Mouse (Mus musculus) heart, adult 18-20 months (tissue): Measurements from ENCODE around the gene Ifitm2. TPM values are rescaled to one million over a fixed set of nuclear protein-coding genes. Genes with fewer than 3 reads are reported as not detected.
A peak's percentile ranks its signal among the peaks of the same experiment; 100 is the strongest.

Experiments
- DNase-seq, 2 experiments: peaks; one replicate each; pipeline ENCODE4 v3.0.0; 2021 to 2022; ENCODE audit warnings: mixed read lengths in 1 of 2
- total RNA-seq, 2 experiments: library from RNA; stranded (reverse); gene quantifications; 2 replicates each; pipeline ENCODE4 v1.2.3; 2021

The Ifitm2 gene
- total RNA-seq, 2 experiments from 2014 or later: 98.8 to 99.4 TPM

- DNase-seq: peak in 1 of 2 experiments; percentile 13
Observed at GRCm38 (mm10) chr7:140943356-140943755, 12.4 kb downstream of the Ifitm2 start.

DNA sequence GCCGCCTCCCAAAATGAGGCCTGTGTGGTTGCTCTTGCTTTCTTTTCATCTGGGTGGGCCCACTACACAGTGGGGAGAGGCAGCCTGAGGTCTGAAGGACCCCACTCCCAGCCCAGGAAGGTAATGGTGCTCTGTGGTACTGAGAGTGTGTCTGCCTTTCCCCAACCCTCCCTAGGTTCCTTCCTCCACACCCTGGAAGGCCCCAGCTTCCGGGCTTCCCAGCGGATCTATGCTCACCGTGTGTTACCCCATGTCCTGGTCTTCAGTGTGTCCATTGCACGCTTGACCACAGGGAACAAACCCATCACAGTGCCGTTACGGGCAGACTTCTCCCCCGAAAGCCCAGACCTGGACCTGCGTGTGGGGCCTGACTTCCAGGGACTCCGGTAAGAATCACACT lies 13.0 kb downstream of the Ifitm2 start:
- peak in 1 of 2 experiments; percentile 25 for DNase-seq

DNA sequence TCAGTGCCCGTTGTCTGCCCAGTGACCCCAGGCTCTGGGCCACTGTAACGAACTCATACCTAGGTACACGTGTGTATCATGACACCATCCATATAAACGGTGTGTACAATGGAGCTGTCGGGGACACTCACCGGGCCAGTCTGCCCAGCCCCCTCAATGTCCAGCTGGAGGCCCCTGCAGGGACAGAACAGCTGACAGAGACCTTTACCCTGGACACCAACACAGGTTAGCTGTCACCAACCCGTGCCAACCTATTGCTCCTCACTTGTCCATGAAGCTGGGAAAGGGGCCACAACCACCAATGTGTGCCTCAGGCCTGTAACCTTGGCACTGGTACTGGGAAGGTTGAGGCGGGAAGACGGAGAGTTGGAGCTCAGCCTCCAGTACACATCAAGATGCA lies 13.4 kb downstream of the Ifitm2 start:
- no peak for DNase-seq

GRCm38 (mm10) chr7:140941222-140942051 lies 14.3 kb downstream of the Ifitm2 start, which contains the start of gene Pgghg:
Pgghg (plus strand) TSS chr7:140941391.
- peak; percentile 92 to 96 for DNase-seq

DNA sequence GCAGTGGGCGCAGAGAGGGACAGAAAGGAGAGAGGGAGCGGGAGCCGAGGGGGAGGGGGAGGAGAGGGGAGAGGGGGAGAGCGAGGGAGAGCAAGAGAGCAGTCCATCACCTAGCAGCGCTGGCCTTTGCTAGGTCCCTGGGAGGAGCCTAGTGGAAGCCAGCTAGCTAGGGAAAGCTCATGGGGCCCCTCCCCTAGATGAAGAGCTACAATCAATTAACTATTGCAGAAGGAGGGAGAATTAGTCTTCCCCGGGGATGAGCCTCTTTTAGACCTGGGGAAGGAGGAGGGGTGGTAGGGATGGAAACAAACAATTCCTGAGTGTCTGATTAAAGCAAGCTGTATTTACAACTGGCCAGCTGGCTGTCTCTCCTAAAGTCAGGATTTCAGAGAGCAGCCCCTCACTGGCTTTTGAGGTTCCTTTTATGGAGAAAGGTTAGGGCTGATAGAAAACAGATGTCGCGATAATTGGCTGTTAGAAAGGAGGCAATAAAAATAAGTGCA lies 16.1 kb downstream of the Ifitm2 start:
- peak; percentile 35 to 45 for DNase-seq

DNA sequence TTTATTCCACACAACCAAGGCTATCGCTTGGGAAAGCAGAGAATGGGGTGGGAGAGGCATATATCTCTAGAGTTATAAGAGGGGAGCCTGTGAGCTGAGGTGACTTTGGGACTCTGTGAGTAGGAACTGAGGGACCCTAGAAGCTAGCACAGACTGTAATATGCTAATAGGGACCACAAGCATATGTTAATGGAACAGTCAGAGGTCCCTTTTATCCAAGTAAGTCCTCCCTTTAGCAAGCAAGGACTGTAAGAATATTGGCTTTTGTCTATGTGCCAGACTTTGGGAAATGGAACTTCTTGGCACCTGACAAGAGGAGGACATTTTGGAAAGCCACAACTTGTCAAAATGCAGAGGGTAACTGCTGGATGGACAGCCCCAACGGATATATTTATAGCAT lies 16.9 kb downstream of the Ifitm2 start:
- no peak for DNase-seq

DNA sequence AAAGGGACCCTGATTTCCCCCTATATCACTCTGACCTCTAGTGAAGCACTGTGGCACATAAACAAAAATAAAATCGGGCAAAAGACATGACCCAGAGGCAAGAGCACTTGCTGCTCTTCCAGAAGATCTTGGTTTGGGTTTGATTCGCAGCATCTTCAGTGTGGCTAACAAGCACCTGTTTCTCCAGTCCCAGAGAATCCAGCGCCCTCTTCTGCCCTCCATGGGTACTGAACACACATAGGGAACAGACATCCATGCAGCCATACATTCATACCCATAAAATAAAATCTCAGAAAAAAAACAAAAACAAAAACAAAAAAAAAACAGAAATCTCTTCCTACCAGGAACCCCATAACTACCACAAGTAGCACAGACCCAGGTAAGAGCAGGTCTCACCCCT lies 17.4 kb downstream of the Ifitm2 start:
- no peak for DNase-seq

- DNase-seq: no peak
Observed at GRCm38 (mm10) chr7:140927181-140927580, 28.6 kb downstream of the Ifitm2 start.

DNA sequence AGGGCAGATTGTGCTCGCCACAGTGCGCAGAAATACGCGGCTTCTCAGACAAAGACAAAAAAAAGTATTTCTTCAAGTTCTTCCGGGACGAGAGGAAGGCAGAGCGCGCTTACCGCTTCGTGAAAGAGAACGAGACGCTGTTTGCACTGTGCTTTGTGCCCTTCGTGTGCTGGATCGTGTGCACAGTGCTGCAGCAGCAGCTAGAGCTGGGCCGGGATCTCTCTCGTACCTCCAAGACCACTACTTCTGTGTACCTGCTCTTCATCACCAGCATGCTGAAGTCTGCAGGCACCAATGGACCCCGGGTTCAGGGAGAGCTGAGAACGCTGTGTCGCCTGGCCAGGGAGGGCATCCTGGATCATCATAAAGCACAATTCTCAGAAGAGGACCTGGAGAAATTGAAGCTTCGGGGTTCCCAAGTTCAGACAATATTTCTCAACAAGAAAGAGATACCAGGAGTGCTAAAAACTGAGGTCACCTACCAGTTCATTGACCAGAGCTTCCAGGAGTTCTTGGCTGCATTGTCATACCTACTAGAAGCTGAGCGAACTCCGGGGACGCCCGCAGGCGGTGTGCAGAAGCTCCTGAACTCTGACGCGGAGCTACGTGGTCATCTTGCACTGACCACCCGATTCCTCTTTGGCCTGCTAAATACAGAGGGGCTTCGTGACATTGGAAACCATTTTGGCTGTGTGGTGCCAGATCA lies 32.6 kb downstream of the Ifitm2 start:
- no peak for DNase-seq

DNA sequence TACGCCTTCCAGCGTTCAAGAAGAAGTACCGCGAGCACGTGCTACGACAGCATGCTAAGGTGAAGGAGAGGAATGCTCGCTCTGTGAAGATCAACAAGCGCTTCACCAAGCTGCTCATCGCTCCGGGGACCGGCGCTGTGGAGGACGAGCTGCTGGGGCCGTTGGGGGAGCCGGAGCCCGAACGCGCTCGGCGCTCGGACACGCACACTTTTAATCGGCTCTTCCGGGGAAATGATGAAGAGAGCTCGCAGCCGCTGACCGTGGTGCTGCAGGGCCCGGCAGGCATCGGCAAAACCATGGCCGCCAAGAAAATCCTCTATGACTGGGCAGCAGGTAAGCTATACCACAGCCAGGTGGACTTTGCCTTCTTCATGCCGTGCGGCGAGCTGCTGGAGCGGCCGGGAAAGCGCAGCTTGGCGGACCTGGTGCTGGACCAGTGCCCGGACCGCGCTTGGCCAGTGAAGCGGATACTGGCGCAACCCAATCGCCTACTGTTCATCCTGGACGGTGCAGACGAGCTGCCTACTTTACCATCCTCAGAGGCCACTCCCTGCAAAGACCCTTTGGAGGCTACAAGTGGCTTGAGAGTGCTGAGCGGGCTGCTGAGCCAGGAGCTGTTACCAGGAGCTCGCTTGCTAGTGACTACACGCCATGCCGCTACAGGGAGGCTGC lies 33.3 kb downstream of the Ifitm2 start:
- peak in 1 of 2 experiments; percentile 68 for DNase-seq

GRCm38 (mm10) chr7:140921225-140921975 lies 34.4 kb downstream of the Ifitm2 start:
- no peak for DNase-seq

- DNase-seq: no peak
Observed at GRCm38 (mm10) chr7:140920418-140921029, 35.3 kb downstream of the Ifitm2 start, which contains the start of gene Nlrp6. Nlrp6 (plus strand) TSS chr7:140920902.

DNA sequence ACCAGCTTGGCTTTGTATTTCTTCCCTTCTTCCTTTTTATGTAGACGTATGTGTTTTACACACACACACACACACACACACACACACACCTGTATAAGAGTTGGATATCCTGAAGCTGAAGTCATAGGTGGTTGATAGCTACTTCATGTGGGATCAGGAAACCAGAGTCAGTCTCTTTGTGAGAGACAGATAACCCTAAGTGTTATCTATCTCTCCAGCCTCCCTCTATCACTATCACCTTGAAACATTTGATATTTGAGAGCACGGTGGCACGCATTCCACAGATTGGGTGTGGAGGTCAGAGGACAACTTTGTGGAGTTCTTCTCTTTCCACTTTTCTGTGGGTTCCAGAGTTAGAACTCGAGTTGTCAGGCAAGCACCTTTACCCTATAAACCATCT lies 35.9 kb downstream of the Ifitm2 start:
- DNase-seq: no peak

DNA sequence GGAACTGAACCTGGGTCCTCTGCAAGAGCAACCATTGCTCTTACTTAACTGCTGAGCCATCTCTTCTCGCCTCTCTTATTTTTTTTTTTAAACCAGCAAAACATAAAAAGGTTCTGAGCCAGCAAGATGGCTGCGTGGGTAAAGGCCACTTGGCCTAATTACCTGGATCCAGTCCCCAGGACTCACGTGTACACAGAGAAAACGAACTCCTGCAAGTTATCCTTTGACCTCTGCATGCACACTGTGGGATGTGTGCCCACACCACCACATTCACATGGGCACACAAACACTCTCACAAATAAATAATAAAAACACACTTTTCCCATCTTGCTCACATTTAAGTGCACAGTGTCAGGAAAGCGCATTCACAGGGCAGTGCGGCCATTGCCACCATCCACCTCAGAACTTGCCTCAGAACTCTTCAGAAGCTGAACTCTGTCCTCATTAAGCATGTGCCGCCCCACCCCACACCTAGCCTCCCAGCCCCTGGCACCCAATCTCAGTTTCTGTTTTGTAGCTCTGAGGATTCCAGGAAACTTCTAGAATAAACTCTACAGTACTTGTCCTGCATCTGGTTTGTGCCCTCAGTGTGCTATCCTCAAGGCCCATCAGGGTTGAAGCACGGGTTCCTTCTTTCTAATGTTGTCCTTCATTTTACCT lies 41.6 kb downstream of the Ifitm2 start:
- DNase-seq: no peak

DNA sequence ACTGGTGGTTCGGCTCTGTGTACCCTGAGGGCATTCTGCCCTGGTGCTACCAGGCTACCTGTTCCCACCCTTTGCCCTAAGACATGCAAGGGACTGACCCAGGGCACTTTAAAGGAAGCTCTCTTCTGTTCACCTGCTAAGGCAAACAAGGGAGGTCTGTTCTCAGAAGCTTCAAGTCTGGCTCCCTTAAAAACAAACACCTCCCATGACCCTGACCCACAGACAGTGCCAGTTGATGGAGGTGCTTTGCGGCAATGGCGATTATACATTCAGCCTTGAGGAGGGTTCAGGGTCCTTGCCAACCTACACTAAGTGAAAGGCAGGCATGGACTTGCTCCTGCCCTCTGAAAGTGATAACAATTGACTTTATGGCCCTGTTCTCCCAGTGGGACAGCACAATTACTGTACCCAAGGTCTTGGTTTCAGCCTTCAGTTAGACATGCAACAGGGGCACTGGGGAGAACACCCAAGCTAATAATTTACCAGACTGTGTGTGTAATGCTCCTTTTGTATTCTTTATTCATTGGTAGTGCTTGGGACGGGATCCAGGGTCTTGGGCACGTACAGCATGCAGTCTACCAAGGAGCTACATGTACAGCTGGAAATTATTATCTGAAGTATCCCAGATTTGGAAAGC lies 42.8 kb downstream of the Ifitm2 start:
- no peak for DNase-seq

DNA sequence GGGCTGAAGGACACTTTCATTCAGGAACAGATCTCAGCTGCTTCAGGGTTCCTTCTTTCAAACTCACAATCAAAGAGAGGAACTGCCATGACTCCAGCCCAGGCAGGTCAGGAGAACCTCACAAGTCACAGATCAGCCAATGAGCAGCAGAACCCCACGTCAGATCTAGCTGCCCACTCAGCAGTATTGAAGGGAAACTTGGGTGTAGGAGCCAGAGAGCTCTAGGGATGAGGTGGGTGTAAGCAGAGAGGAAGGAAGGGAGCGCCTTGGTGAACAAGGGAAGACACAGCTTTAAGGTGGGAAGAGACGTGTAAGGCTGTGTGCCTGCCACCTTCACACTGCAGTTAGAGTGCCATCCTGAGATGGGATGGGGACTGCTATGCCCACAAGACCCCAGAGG lies 43.5 kb downstream of the Ifitm2 start:
- DNase-seq: no peak

- peak; percentile 82 to 92 for DNase-seq
Observed at GRCm38 (mm10) chr7:140908634-140909107, 47.1 kb downstream of the Ifitm2 start.

DNA sequence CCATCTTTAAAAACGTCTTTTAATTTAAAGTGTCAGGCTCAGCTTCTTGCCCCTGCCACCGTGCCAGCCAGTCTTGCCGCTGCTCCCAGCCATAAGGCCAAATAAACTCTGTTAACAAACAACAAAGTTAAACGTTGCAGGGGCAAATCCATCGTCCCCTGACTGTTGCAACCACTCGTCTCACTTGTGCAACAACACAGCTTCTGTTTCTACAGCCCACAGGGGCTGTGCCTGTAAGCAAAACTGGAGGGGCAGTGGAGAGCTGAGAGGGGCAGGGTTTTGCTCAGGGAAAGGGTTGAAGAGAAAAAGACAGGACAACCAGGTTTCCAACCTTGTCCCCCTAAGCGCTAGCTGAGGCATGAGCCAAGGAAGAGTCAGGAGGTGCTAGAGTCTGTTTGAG lies 47.6 kb downstream of the Ifitm2 start:
- DNase-seq: no peak

DNA sequence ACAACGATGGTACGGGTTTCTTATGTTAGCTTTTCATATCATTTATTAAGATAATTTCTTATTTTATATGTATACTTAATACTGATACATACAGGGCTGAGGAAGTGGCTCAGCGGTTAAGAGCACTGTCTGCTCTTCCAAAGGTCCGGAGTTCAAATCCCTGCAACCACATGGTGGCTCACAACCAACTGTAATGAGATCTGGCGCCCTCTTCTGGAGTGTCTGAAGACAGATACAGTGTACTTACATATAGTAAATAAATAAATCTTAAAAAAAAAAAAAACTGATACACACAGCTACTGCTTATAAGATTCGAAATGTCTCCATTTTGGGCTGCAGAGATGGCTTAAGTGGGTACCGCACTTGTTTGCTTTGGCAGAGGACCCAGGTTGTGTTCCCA lies 48.1 kb downstream of the Ifitm2 start:
- no peak for DNase-seq

DNA sequence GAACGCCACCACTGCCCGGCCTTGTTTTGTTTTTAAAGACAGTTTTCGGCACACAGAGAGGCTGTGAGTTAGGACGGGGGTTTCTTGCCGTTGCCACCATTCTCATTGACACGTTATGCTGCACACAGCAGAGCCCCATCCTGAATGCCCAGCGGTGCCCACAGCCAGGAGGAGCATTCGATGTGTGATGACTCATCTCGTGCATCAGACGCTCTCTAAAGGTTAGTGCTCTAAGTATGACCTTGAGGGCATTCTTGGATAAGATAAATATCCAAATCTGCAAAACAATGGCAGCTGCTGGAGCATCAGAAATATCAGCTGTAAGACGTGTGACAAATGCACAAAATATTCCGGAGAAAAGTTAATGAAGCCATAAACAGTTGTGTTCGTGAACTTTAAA lies 48.7 kb downstream of the Ifitm2 start:
- no peak for DNase-seq
